Mouse (Mus musculus) hindbrain, embryonic 16.5 days (tissue): ENCODE measurements around the gene Nkpd1. TPM values are rescaled to one million over a fixed set of nuclear protein-coding genes. Genes with fewer than 3 reads are reported as not detected.
A peak's percentile ranks its signal among the peaks of the same experiment; 100 is the strongest.
"Not testable (repeated sequence)": the region's sequence is repeated elsewhere in the genome, so short reads cannot be mapped to it uniquely, and the experiment has no call there.

Experiments
- ATAC-seq: fragments of 200-750 bp; cut with Nextera tagmentation; 2 replicates; pipeline ENCODE4 v1.8.0; 2017; ENCODE audit warnings: moderate TSS enrichment, moderate library complexity
- H3K27ac ChIP-seq: fragments of 300-500 bp; sonication (generic); 2 replicates; pipeline ENCODE4 v1.5.1; 2014; ENCODE audit warnings: low read depth, mild to moderate bottlenecking, control low read depth, low read length, moderate library complexity
- H3K27me3 ChIP-seq: fragments of 300-500 bp; sonication (generic); replicated peaks from 2 replicates; pipeline ENCODE4 v1.6.1; 2014; ENCODE audit warnings: low read length; ENCODE audit not compliant: control insufficient read depth, insufficient read depth
- H3K36me3 ChIP-seq: fragments of 300-500 bp; sonication (generic); 2 replicates; pipeline ENCODE4 v1.6.1; 2014; ENCODE audit warnings: mild to moderate bottlenecking, low read length, moderate library complexity, mixed read lengths; ENCODE audit not compliant: control insufficient read depth, insufficient read depth
- H3K4me1 ChIP-seq: fragments of 300-500 bp; sonication (generic); 2 replicates; pipeline ENCODE4 v1.6.1; 2014; ENCODE audit warnings: low read depth, low read length; ENCODE audit not compliant: control insufficient read depth, insufficient read depth
- H3K4me2 ChIP-seq: fragments of 300-500 bp; sonication (generic); 2 replicates; pipeline ENCODE4 v1.6.1; 2014; ENCODE audit warnings: mild to moderate bottlenecking, low read length, control low read depth, moderate library complexity
- H3K4me3 ChIP-seq: fragments of 300-500 bp; sonication (generic); 2 replicates; pipeline ENCODE4 v1.5.1; 2014; ENCODE audit warnings: mild to moderate bottlenecking, low read length, control low read depth, moderate library complexity
- H3K9ac ChIP-seq: fragments of 300-500 bp; sonication (generic); 2 replicates; pipeline ENCODE4 v1.6.1; 2014; ENCODE audit warnings: low read depth, mild to moderate bottlenecking, control low read depth, low read length, moderate library complexity
- H3K9me3 ChIP-seq: fragments of 300-500 bp; sonication (generic); 2 replicates; pipeline ENCODE4 v1.6.1; 2014; ENCODE audit warnings: mild to moderate bottlenecking, low read length, moderate library complexity; ENCODE audit not compliant: control insufficient read depth
- WGBS: fragments of 180-500 bp; shearing (Covaris S2); extraction: QIAGEN DNeasy Blood & Tissue Kit; methylation state at CpG from one replicate; pipeline ENCODE4 v1.1.7; 2014; 5-methylcytosine and 5-hydroxymethylcytosine counted together
- polyA plus RNA-seq: library from polyadenylated mRNA; unstranded; fragments of >200 nt; fragmentation: Nextera tagmentation; extraction: Ambion mirVana; gene quantifications from 2 replicates; pipeline ENCODE4 v1.2.1, GENCODE M21; 2015

Gene Nkpd1
- polyA plus RNA-seq, 1 experiment from 2014 or later: 2.3 TPM

DNA sequence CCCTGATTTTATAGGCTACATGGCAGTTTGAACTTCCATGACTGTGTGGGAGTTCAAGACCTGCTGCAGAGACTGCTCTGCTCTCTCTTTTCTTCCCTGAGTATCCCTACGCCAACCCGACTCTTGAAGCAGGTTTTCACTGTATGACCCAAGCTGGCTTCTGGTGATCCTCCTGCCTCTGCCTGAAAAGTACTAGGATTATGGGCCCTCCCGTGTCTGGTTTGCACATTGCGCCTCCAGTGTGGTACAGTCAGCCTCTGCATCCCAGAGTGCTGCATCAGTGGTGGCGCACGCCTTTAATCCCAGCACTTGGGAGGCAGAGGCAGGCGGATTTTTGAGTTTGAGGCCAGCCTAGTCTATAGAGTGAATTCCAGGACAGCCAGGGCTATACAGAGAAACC, 7.9 kb upstream of the Nkpd1 start:
- no peak for ATAC-seq
- 95% methylated on average over 7 of the region's 7 CpGs for WGBS
- H3K27ac ChIP-seq: no peak overlapping the region
- peak overlapping the region; percentile 82 for H3K4me2 ChIP-seq
- no peak overlapping the region for H3K9ac ChIP-seq
- no peaks in the 10 kb centered on the region for H3K9me3 ChIP-seq
- peaks cover 19% of the 10 kb centered on the region; the same call in 1 of the 2 replicates for H3K4me1 ChIP-seq
- no peaks in the 10 kb centered on the region for H3K27me3 ChIP-seq
- H3K36me3 ChIP-seq: no peaks in the 10 kb centered on the region
- no peak overlapping the region; the same call in 1 of the 2 replicates for H3K4me3 ChIP-seq

GRCm38 (mm10) chr7:19511934-19512333, 5.7 kb upstream of the Nkpd1 start:
- H3K9me3 ChIP-seq, H3K9ac ChIP-seq, H3K27ac ChIP-seq, ATAC-seq, H3K4me2 ChIP-seq, H3K36me3 ChIP-seq, H3K4me3 ChIP-seq, H3K27me3 ChIP-seq: not testable (repeated sequence)
- 81% methylated on average over 6 of the region's 7 CpGs for WGBS
- peaks cover 14% of the 10 kb centered on the region; the same call in 1 of the 2 replicates for H3K4me1 ChIP-seq

DNA sequence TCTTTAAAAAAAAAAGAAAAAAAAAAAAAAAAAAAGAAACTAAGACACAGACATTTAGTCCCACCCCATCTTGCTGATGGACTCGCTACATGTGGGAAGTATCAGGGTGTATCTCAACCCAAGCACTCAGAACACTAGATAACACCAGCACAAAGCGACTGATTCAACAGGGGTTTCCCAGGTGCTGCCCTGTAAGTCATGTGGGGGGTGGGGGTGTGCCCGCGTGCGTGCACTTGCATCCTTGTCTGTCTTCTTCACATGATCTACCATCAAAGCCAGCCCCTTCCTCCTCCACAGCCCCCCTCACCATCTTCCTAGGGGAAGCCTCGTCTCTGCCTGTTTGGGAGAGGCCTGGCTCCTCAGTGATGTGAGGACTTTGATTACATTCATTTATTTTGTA, 5.3 kb upstream of the Nkpd1 start:
- Histone ChIP-seq H3K9me3 (no peaks in the 10 kb centered on the region), H3K4me3 (no peak overlapping the region), H3K4me2 (no peak overlapping the region), H3K27ac (no peak overlapping the region), H3K36me3 (no peaks in the 10 kb centered on the region), H3K27me3 (no peaks in the 10 kb centered on the region), H3K4me1 (peaks cover 10% of the 10 kb centered on the region; the same call in 1 of the 2 replicates), H3K9ac (no peak overlapping the region)
- WGBS: 75% methylated on average over 6 of the region's 6 CpGs
- ATAC-seq: no peak

GRCm38 (mm10) chr7:19520032-19520431, 2.4 kb downstream of the Nkpd1 start:
- H3K27me3 ChIP-seq: peaks cover 46% of the 10 kb centered on the region
- H3K27ac ChIP-seq: no peak overlapping the region
- H3K36me3 ChIP-seq: no peaks in the 10 kb centered on the region
- H3K4me2 ChIP-seq: peak overlapping the region; percentile 34
- peak overlapping the region; percentile 6; the same call in 1 of the 2 replicates for H3K4me3 ChIP-seq
- H3K9me3 ChIP-seq: no peaks in the 10 kb centered on the region
- no peak for ATAC-seq
- H3K9ac ChIP-seq: peak overlapping the region; percentile 20
- 5% methylated on average over 19 of the region's 23 CpGs for WGBS
- H3K4me1 ChIP-seq: peaks cover 23% of the 10 kb centered on the region

DNA sequence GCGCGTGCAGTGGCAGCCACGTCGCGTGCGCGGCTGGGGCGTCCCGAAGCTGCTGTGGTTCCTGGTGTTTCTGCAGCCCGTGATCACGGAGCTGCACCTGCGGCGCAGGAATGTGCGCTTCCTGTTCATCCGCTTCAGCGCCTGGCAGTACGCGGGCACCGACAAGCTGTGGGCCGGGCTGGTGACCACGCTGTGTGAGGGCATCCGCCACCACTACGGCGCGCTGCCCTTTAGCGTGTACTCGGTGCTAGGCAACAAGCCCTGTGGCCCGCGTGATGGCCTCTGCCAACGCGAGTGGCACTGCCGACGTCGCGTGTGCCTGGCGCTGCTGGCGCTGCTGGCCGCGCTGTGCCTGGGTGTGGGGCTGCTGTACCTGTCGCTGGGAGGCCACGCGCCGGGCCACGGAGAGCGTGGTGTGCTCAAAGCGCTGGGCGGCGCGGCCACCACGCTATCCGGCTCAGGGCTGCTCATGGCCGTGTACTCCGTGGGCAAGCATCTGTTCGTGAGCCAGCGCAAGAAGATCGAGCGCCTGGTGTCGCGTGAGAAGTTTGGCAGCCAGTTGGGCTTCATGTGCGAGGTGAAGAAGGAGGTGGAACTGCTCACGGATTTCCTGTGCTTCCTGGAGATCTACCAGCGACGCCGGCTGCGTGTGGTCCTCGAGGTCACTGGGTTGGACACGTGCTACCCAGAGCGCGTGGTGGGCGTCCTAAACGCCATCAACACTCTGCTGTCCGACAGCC, 5.5 kb downstream of the Nkpd1 start:
- 9% methylated on average over 72 of the region's 72 CpGs for WGBS
- H3K4me1 ChIP-seq: peaks cover 19% of the 10 kb centered on the region
- H3K4me3 ChIP-seq: peak overlapping the region; percentile 42
- no peaks in the 10 kb centered on the region for H3K9me3 ChIP-seq
- H3K4me2 ChIP-seq: peak overlapping the region; percentile 66
- H3K27ac ChIP-seq: no peak overlapping the region
- peaks cover 51% of the 10 kb centered on the region for H3K27me3 ChIP-seq
- H3K36me3 ChIP-seq: no peaks in the 10 kb centered on the region
- ATAC-seq: peak; percentile 31; the same call in 1 of the 2 replicates
- H3K9ac ChIP-seq: peak overlapping the region; percentile 51

DNA sequence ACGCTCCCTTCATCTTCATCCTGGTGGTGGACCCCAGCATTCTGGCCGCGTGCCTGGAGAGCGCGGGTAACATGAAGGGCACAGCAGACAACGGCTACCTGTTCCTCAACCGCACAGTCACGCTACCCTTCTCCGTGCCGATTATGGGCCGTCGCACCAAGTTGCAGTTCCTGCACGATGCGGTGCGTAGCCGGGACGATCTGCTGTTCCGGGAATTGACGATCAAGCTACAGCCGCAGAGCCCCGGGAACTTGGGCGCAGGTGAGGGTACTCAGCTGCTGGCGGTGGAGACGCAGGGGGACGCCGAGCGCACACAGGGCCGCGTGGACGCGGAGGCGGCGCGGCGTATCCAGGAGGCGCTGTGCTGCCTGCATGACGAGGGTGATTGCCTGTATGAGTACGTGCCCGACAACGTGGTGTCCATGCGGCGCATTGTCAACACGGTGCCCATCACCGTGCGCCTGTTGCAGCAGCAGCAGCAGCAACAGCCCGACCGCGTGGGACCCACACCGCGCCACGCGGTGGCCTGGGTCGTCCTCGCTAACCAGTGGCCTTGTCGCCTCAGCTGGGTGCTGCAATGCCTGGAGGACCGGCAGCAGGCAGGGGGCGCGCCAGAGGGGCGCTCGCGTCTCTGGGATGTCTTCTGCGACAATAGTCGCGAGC, 6.2 kb downstream of the Nkpd1 start:
- Histone ChIP-seq H3K4me3 (peak overlapping the region; percentile 42), H3K4me1 (peaks cover 19% of the 10 kb centered on the region), H3K9me3 (no peaks in the 10 kb centered on the region), H3K36me3 (no peaks in the 10 kb centered on the region; the same call in 1 of the 2 replicates), H3K27ac (no peak overlapping the region), H3K9ac (peak overlapping the region; percentile 39), H3K27me3 (peaks cover 47% of the 10 kb centered on the region), H3K4me2 (peak overlapping the region; percentile 66)
- 1% methylated on average over 60 of the region's 64 CpGs for WGBS
- ATAC-seq: peak; percentile 75

DNA sequence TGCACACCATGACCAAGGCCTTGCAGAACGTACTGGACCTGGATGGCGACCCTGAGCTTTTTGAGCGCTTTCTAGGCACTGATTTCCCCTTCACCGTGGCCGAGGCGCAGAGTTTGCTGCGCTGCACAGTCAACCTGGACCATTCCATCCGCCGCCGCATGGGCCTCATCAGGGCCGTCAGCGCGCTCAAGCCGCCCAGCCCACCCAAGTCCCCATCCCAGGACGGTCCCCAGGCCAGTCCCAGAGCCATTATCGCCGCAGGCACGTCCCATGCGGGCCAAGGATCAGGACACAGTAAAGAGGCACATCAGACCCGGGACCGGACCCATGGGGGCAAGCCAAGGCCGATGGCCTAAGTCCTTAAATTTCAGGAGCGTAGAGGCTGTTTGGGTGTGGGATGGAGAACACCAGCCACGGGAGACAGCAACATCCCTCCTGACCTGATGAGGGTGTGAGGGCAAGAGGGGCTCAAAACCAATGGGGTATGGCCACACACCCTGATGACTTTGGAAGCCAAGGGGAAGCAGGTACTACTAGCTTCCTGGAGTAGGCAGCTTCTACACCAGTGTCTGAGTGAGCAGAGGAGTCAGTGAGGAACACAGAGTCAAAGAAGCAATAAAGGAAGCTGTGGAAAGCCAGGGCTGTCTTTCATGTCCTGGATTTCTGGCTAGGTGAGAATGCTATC, 6.9 kb downstream of the Nkpd1 start:
- peak; percentile 40 for ATAC-seq
- Histone ChIP-seq H3K4me1 (peaks cover 19% of the 10 kb centered on the region), H3K4me2 (peak overlapping the region; percentile 66), H3K36me3 (no peaks in the 10 kb centered on the region; the same call in 1 of the 2 replicates), H3K27me3 (peaks cover 43% of the 10 kb centered on the region), H3K9ac (peak overlapping the region; percentile 39), H3K9me3 (no peaks in the 10 kb centered on the region), H3K4me3 (peak overlapping the region; percentile 42), H3K27ac (no peak overlapping the region)
- WGBS: 12% methylated on average over 24 of the region's 24 CpGs

DNA sequence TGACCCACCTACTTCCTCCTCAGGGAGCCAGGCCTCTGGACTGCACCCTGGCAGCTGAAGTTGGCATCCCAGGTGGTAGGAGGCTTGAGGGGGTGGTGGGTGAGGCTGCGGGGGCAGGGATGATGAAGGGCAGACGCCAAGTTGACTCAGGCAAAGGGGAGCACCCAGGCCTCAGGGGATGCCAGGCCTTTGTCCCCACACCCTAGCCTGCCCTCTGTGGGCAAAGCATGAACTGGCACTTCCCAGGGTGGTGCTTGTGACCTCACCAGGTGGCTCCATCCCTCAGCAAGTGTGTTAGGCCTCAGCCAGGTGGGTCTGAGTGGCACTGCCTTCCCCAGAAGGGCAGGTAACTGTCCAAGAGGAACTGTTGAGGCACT, 7.5 kb downstream of the Nkpd1 start:
- Histone ChIP-seq H3K9me3 (no peaks in the 10 kb centered on the region), H3K9ac (no peak overlapping the region), H3K36me3 (no peaks in the 10 kb centered on the region; the same call in 1 of the 2 replicates), H3K4me1 (peaks cover 17% of the 10 kb centered on the region), H3K27me3 (peaks cover 42% of the 10 kb centered on the region), H3K4me2 (no peak overlapping the region), H3K4me3 (no peak overlapping the region), H3K27ac (no peak overlapping the region)
- ATAC-seq: no peak
- WGBS: 63% methylated on average over 2 of the region's 2 CpGs

GRCm38 (mm10) chr7:19531077-19531476, 13.4 kb downstream of the Nkpd1 start:
- Histone ChIP-seq H3K27me3 (no peaks in the 10 kb centered on the region), H3K4me3 (no peak overlapping the region), H3K4me1 (no peaks in the 10 kb centered on the region), H3K4me2 (no peak overlapping the region), H3K36me3 (peaks cover 32% of the 10 kb centered on the region), H3K27ac (no peak overlapping the region), H3K9me3 (no peaks in the 10 kb centered on the region), H3K9ac (no peak overlapping the region)
- no peak for ATAC-seq
- 76% methylated on average over 10 of the region's 10 CpGs for WGBS
